Mouse (Mus musculus): ENCODE results near the gene Cul4b.

GRCm38 (mm10) chrX:38589827-38590226, 13.8 kb upstream of the Cul4b start:
- TF ChIP-seq CTCF (conservative IDR thresholded peaks at IDR 0.05; ENCODE audit: low read length) = no peak
- no peak for TF ChIP-seq NANOG (IDR thresholded peaks at IDR 0.05; ENCODE audit: borderline replicate concordance, low read length)
- TF ChIP-seq POU5F1 (IDR thresholded peaks at IDR 0.05; ENCODE audit: borderline replicate concordance, low read length) = no peak

Measured in E14TG2a.4 (cell line).